Mouse (Mus musculus) CD8-positive naive resting alpha-beta T cell, adult 2 months (primary cell): ENCODE measurements at regions not wholly inside any gene's neighbourhood (a gene's known extent, or its start where the extent isn't known, plus 50 kb on each side); places are given as distances from the start of the nearest gene placed in this dataset.

Experiments used
- DNase-seq, 2 experiments: peaks; one replicate each; pipeline ENCODE4 v3.0.0; 2022; ENCODE audit warnings: low read depth in 2 of 2, low spot score in 2 of 2

GRCm38 (mm10) chr4:106101904-106102303 is 214.1 kb upstream of the Usp24 start:
- no peak for DNase-seq

- no peak for DNase-seq
Measured at GRCm38 (mm10) chr4:106102451-106102977, 213.5 kb upstream of the Usp24 start.

- no peak for DNase-seq
Measured at GRCm38 (mm10) chr4:106103750-106104635, 212.0 kb upstream of the Usp24 start.

- no peak for DNase-seq
Measured at GRCm38 (mm10) chr4:106112981-106113380, 203.0 kb upstream of the Usp24 start.

GRCm38 (mm10) chr4:106113747-106114146 is 202.3 kb upstream of the Usp24 start:
- DNase-seq: no peak

GRCm38 (mm10) chr4:106116611-106117010 is 199.4 kb upstream of the Usp24 start:
- no peak for DNase-seq

- no peak for DNase-seq
Measured at GRCm38 (mm10) chr4:106121306-106121705, 194.7 kb upstream of the Usp24 start.

GRCm38 (mm10) chr4:106123038-106123654 is 192.9 kb upstream of the Usp24 start:
- DNase-seq: no peak

- DNase-seq: no peak
Measured at GRCm38 (mm10) chr4:106127199-106127598, 188.8 kb upstream of the Usp24 start.

- no peak for DNase-seq
Measured at GRCm38 (mm10) chr4:106127641-106128040, 188.4 kb upstream of the Usp24 start.

GRCm38 (mm10) chr4:106129327-106129726 is 186.7 kb upstream of the Usp24 start:
- DNase-seq: no peak

- DNase-seq: no peak
Measured at GRCm38 (mm10) chr4:106129803-106130202, 186.2 kb upstream of the Usp24 start.

GRCm38 (mm10) chr4:106133746-106134730 is 182.0 kb upstream of the Usp24 start:
- no peak for DNase-seq

GRCm38 (mm10) chr4:106142741-106143140 is 173.3 kb upstream of the Usp24 start:
- DNase-seq: no peak

- DNase-seq: no peak
Measured at GRCm38 (mm10) chr4:106144351-106145116, 171.5 kb upstream of the Usp24 start.

- no peak for DNase-seq
Measured at GRCm38 (mm10) chr4:106146919-106147460, 169.0 kb upstream of the Usp24 start.

- no peak for DNase-seq
Measured at GRCm38 (mm10) chr4:106148866-106149265, 167.1 kb upstream of the Usp24 start.

GRCm38 (mm10) chr4:106149471-106150048 is 166.5 kb upstream of the Usp24 start:
- DNase-seq: no peak

GRCm38 (mm10) chr4:106150775-106151174 is 165.2 kb upstream of the Usp24 start:
- DNase-seq: no peak
